Mouse (Mus musculus) common myeloid progenitor, adult 5-6 weeks (primary cell): Measurements from ENCODE around the gene Olfr1394. TPM values are rescaled to one million over a fixed set of nuclear protein-coding genes. Genes with fewer than 3 reads are reported as not detected.
"Not testable (repeated sequence)": the region's sequence is repeated elsewhere in the genome, so short reads cannot be mapped to it uniquely, and the experiment has no call there.

Experiments
- ATAC-seq: replicated peaks from 2 replicates; pipeline ENCODE4 v1.8.0; 2016; ENCODE audit warnings: low read depth, mild to moderate bottlenecking, moderate TSS enrichment, inconsistent platforms; ENCODE audit not compliant: poor library complexity, severe bottlenecking
- total RNA-seq: library from RNA; stranded (forward); fragments of 200-1000, 187-1606 nt; gene quantifications from 2 replicates; pipeline ENCODE4 v1.2.3, GENCODE M21; 2017

Olfr1394 gene
- total RNA-seq, 1 experiment from 2014 or later = not detected

DNA sequence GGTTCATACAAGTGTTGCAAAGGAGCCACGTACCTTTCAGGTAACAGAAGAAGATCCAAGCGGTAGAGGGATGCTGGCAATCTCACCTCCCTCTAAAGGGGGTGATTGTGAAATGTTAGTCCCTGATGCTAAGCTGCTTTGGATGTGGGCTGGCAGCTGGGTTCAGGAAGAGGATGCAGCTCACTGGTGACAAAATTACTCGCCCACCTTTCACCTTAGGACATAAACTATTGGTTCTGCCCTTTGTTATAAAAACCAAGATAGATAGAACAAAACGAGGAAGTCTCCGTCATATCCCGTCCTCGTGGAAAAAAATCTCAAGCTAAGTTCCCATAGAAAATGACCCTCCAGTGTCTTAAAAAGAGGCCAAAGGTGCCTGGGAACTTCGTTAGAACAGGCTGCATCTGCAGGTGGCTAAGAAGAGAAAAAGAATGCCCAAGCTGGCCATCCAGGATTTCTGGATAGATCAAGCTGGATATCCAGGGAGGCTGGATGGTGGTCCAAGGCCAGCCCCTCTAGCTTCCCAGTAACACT is 32.8 kb downstream of the Olfr1394 start, which contains the start of gene Btnl9:
Gene Btnl9, minus strand, starts transcription at position 205 of the 534 bp plus-strand sequence.
- no peak for ATAC-seq

DNA sequence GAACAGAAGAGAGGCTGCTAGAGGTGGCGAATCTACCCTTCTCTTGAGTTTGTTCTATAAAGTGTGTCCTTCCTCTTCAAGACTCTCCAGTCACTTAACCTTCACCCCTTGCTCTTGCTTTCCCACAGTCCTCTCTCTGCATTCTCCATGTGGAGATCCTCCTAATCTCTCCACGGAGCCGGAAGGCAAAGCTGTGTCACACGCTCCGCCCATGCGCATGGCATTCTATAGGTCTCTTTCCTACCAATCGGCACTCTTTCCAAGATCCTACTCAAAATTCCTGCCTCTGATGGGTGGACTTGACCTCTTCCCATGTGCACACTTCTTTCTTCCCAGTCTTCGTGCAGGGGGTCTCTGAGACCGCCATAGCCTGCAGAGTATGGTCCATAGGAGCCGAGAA is 33.5 kb downstream of the Olfr1394 start:
- ATAC-seq = no peak

DNA sequence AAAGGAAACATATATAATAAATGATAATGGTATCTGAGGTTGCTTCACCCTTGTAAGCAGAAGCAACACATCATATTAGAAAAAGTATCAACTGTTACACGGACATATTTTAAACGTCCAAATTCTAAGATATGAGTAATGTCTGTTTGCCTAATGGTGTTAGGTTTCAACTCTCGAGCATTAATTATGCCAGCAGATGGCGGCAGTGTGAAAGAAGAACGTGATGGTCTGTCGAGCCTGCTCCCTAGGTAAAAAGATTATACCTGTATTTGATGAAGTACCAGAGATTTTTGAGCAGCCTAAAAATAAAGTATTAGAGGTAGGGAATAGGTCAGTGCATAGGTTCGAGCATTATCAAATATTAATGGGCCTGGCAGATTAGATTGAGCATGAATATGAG is 35.6 kb downstream of the Olfr1394 start:
- ATAC-seq = peak; percentile 77

DNA sequence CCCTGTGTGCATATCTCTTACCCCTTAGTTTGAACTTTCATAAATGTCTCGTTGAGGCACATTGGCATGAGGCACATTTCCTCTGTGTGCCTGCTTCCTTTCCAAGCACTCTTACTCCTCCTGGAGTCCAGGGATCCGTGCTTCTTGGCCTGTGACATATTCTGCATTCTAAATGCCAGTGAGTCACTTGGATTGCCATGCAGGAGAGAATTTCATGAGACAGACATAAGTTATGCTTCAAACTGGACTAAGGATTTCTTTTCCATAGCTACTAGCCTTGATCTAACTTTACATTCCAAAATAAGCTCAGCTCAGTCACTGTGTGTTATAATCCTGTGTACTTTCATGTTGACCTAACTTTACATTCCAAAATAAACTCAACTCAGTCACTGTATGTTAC is 36.9 kb downstream of the Olfr1394 start:
- no peak for ATAC-seq

DNA sequence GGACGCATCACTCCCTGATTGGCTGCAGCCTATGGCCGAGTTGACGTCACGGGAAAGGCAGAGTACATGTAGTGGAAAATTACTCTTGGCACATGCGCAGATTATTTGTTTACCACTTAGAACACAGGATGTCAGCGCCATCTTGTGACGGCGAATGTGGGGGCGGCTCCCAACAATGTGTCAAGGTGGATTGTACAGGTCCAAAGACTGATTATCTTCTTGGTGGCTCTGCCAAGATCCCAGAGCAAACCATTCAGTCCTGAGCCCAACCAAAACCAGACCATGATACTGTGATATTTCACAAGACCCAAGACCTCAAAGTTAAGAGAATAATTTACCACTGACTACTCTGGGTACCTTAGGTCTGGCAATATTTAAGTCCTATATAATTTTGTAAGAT is 40.6 kb downstream of the Olfr1394 start:
- not testable (repeated sequence) for ATAC-seq

DNA sequence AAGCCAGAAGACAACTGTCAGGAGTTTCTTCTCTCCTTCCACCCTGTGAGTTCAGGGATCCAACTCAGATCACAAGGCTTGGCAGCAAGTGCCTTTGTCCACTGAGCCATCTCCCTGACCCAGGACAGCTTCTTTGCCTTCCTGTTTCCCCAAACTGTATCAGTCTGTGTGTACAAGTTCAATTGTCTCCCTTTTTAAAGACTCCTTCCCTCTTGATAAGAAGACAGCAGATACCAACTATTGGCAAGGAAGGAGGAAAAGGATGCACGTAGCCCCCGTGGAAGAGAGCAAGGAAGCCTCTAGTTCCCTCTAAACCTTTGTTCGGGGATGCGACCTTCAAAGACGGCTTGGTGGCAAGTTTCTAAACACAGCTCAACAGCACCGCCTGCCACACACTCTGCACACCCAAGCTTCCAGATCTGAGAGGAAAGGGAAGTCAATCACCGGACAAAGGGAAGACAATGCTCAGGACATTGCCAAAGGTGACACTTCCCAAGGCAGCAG is 41.7 kb downstream of the Olfr1394 start:
- peak; percentile 22; the same call in 1 of the 2 replicates for ATAC-seq

DNA sequence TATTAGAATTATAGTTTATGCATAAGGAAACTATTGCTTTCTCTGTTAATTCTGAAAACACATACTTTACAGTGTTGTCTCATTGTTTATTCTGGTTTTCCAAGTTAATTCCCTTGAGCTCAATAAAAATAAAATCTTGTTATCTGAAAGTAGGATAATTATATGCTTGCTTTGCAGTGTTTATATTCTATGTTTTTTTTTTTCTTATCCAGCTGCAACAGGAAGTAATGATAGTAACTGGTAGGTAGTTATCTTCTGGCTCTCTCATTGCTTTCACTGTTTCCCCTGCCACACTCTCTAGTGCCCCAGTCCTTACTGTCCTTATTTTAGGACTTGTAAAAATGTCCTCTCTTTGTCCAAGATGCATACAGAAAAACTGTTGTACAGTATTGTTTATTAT is 46.5 kb downstream of the Olfr1394 start:
- no peak for ATAC-seq

DNA sequence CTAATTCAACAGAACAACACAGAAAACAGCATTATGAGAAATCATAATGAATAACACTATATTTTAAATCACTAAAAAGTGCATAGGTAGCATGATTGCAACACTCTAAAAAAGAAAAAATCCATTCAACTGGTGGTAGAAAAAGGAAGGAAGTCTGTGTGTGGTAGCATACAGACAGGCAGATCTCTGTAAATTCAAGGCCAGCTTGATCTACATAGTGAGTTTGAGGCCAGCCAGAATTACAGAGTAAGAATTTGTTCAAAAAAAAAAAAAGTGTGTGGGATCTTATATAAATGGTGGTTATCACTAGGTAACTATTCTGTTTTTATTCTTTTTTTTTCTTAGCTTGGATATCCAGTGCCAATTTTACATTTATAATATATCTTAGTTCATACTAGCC is 47.0 kb downstream of the Olfr1394 start:
- 0 out of 2 replicates have a peak, but pooled peaks have one; percentile 10 for ATAC-seq

DNA sequence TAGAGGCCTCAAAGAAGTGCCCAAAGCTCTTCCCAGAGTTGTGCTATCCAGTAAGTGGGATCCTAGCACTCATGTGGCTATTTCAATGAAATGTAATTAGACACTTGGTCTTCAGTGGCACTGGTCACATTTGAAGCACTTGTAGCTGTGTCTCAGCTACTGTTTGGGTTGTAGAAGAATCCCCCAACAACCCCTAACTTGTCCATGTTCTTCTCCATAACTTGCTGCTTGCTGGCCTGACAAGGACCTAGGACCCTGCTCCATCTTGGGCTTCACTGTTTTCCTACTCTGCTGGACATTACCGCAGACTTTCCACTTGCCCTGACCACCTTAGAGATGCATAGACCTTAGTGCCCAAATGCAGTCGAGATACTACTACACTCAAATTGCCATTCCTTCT is 47.9 kb downstream of the Olfr1394 start:
- no peak for ATAC-seq

DNA sequence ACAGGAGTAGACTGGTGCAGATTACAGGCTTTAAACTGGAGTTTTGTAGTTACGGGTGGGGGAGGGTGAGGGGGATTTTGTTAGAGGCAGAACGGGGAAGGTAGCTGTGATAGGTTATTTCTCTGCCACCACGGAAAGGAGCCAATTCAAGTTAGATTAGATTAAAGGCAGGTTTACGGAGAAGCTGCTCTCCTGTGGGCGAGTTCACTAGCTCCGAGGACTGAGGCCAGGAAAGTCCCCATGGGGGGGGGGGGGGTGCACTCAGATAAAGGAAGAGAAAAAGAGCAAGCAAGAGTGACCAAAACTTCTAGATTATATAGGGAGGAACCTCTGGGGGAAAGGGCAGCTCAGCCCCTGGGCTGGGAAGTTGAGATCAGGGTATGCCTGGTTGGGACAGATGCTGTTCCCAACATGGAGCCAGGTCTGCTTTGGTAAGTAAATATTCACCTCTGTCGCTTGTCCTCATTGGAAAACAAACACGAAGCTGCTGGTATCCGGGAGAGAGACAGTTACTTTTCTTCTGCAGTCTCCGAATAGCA is 48.4 kb downstream of the Olfr1394 start:
- ATAC-seq = 0 out of 2 replicates have a peak, but pooled peaks have one; percentile 2

DNA sequence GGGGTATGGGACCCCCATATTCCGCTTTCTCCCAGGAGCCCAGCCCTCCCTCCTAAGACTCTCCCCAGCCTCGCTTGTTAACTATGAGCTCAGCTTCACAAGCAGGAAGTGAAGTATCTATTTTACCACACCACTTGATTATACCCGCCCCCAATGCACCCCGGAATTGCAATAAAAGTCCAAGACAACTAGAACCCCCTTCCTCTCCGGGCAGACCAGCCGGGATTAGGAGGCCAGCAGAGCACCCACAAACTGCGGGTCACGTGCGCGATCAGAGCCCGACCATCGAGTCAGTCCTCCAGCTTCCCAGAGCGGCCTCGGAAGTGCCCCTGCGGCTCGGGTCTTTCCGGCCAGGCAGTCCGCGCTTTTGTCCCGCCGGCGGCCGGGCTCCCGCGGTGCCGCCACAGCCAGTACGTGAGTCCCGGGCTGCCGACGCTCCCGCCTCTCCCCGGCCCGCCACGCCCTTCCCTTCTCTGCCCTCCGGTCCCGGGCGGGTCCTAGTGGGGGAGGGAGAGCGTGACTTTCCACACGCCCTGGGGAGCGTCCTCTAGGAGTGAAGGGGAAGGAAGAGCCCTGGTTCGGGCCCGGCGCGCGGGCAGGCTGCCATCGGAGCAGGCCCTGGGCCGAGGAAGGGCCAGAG is 49.1 kb downstream of the Olfr1394 start, which contains the start of gene Zfp62:
Gene Zfp62, plus strand, starts transcription at position 164 of the 640 bp plus-strand sequence.
- ATAC-seq = peak; percentile 77

DNA sequence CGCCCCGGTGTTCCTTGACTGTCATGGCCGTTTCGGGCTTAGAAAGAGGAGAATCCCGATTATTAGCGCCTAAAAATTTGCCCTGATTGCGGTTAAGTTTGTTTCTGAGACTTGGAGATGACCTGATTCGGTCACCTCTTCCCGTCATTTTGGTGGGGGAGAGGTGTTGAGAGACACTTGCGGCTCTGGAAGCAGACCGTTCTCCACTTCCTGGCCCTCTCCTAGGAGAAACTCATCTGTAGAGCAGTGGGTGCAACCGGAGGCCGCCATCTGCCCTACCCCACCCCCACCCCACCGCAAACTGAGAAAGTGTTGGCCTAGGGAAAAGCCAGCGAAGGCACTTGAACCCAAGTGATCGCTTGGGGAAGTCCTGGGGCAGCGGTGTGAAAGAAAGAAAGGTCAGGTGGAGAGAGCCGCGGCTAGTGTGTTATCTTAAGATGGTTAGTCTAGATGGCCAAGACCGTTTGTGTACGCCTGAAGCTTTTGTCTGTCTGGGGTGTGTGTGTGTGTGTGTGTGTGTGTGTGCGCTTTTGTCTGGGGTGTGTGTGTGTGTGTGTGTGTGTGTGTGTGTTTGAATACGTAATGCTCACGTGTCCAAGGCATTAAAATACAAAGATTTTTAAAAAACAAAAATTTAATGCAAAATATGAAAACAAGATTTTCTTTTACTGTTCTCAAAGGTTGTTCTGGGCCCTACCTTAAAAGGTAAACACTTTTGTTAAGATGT is 49.8 kb downstream of the Olfr1394 start:
- ATAC-seq = peak; percentile 41

DNA sequence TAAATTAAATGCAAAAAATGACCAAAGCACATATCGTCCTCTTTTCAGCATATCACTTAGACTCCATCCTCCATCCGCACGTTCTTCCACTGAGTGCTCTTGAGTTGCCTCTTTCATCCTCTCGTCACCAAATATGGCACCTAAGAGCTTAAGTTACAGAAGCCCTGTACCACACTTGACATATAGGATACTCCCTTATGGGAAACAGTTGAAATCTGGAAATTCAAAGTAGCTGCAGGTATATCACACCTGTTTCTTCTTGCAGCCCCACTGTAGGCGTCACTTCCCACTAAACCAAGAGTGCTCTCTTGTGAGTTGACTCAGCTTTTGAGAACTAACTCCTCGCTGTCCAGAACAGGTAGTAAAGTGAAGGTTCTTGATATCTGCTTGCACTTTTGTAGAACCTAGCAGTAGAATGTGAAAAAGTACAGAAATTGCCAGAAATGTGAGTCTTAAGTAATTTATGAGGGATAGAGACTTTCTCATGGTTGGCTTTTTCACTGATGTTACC is 51.0 kb downstream of the Olfr1394 start:
- ATAC-seq = no peak

DNA sequence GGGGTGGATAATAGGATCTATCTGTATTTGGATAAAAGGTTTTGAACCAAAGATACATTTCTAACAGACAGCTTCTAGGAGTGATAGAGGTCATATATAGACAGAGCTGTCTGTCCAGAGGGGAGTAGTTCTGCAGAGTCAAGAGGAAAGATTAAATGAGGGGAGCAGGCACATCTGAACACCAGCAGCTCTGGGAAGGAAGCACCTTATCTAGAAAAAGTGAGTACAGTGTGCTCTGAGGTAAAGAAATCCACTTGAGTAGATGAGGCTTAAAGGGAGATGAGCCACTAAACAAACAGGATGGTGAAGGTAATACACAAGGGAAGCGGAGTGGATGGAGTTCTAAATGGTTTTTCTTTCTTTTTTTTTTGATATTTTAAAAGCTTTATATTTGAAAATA is 53.3 kb downstream of the Olfr1394 start:
- ATAC-seq = no peak

Other genes with a start within 250 kb of the Olfr1394 start
- 60.6 and 73.1 TPM in 2 replicates for gene Psme2b, start 208.2 kb upstream of the Olfr1394 start, total RNA-seq
- 3.0 and 4.1 TPM in 2 replicates for gene Olfr56, start 175.5 kb upstream of the Olfr1394 start, total RNA-seq
- gene 9930111J21Rik1, start 175.0 kb upstream of the Olfr1394 start, total RNA-seq = 6.5 and 15.8 TPM in 2 replicates
- 1.2 and 6.7 TPM in 2 replicates for gene Gm12185, start 162.2 kb upstream of the Olfr1394 start, total RNA-seq
- gene Tgtp1, start 160.2 kb upstream of the Olfr1394 start, total RNA-seq = 11.0 and 21.7 TPM in 2 replicates
- 22.4 and 24.8 TPM in 2 replicates for gene 9930111J21Rik2, start 103.1 kb upstream of the Olfr1394 start, total RNA-seq
- 190 and 320 TPM in 2 replicates for gene Tgtp2, start 90.2 kb upstream of the Olfr1394 start, total RNA-seq
- 58.3 and 68.1 TPM in 2 replicates for gene Ifi47, start 77.8 kb upstream of the Olfr1394 start, total RNA-seq
- gene Olfr1396, start 39.5 kb upstream of the Olfr1394 start, total RNA-seq = not detected in 2 replicates
- not detected in 2 replicates for gene Olfr1395, start 12.1 kb upstream of the Olfr1394 start, total RNA-seq
- gene Btnl9, start 32.8 kb downstream of the Olfr1394 start, total RNA-seq = 11.1 and 13.6 TPM in 2 replicates
- 149 and 168 TPM in 2 replicates for gene Zfp62, start 48.9 kb downstream of the Olfr1394 start, total RNA-seq
- 54.5 and 81.2 TPM in 2 replicates for gene Mgat1, start 89.8 kb downstream of the Olfr1394 start, total RNA-seq
- not detected in 2 replicates for gene Olfr1393, start 123.9 kb downstream of the Olfr1394 start, total RNA-seq
- not detected in 2 replicates for gene Olfr1392, start 130.9 kb downstream of the Olfr1394 start, total RNA-seq
- not detected in 2 replicates for gene Olfr10, start 150.4 kb downstream of the Olfr1394 start, total RNA-seq
- gene Olfr1391, start 168.4 kb downstream of the Olfr1394 start, total RNA-seq = not detected in 2 replicates
- gene Olfr1390, start 180.8 kb downstream of the Olfr1394 start, total RNA-seq = not detected in 2 replicates